Mouse (Mus musculus) embryonic facial prominence, embryonic 13.5 days (tissue): ENCODE results near the gene Mia. TPM values are rescaled to one million over a fixed set of nuclear protein-coding genes. Genes with fewer than 3 reads are reported as not detected.
A peak's percentile ranks its signal among the peaks of the same experiment; 100 is the strongest.

ENCODE experiments used
- ATAC-seq: fragments of 200-750 bp; cut with Nextera tagmentation; 2 replicates; pipeline ENCODE4 v1.8.0; 2017; ENCODE audit warnings: low read depth; ENCODE audit not compliant: insufficient number of reproducible peaks, insufficient read depth, low FRiP score, low TSS enrichment
- H3K27ac ChIP-seq: fragments of 300-500 bp; sonication (generic); 2 replicates; pipeline ENCODE4 v1.5.1; 2015; ENCODE audit warnings: moderate library complexity, mild to moderate bottlenecking, inconsistent platforms
- H3K27me3 ChIP-seq: fragments of 300-500 bp; sonication (generic); 2 replicates; pipeline ENCODE4 v1.6.1; 2015; ENCODE audit warnings: mild to moderate bottlenecking, inconsistent platforms
- H3K36me3 ChIP-seq: fragments of 300-500 bp; sonication (generic); 2 replicates; pipeline ENCODE4 v1.6.1; 2015; ENCODE audit warnings: mild to moderate bottlenecking, inconsistent platforms
- H3K4me1 ChIP-seq: fragments of 300-500 bp; sonication (generic); 2 replicates; pipeline ENCODE4 v1.6.1; 2015; ENCODE audit warnings: inconsistent platforms
- H3K4me2 ChIP-seq: fragments of 300-500 bp; sonication (generic); 2 replicates; pipeline ENCODE4 v1.6.1; 2015; ENCODE audit warnings: moderate library complexity, mild to moderate bottlenecking, inconsistent platforms
- H3K4me3 ChIP-seq: fragments of 300-500 bp; sonication (generic); 2 replicates; pipeline ENCODE4 v1.5.1; 2015; ENCODE audit warnings: mild to moderate bottlenecking, inconsistent platforms
- H3K9ac ChIP-seq: fragments of 300-500 bp; sonication (generic); 2 replicates; pipeline ENCODE4 v1.6.1; 2015; ENCODE audit warnings: mild to moderate bottlenecking, inconsistent platforms
- H3K9me3 ChIP-seq: fragments of 300-500 bp; sonication (generic); 2 replicates; pipeline ENCODE4 v1.6.1; 2016; ENCODE audit warnings: inconsistent platforms
- WGBS: fragments of 180-500 bp; shearing (Covaris S2); methylation state at CpG from one replicate; pipeline ENCODE4 v1.1.7; 2015; ENCODE audit warnings: mixed read lengths; 5-methylcytosine and 5-hydroxymethylcytosine counted together
- polyA plus RNA-seq: library from polyadenylated mRNA; unstranded; fragments of >200 nt; fragmentation: Nextera tagmentation; extraction: Ambion mirVana; gene quantifications from 2 replicates; pipeline ENCODE4 v1.2.1, GENCODE M21; 2015

Mia gene
- polyA plus RNA-seq, 1 experiment from 2014 or later, result 60.5 TPM

GRCm38 (mm10) chr7:27166614-27167474 is 14.1 kb downstream of the Mia start, which contains the start of gene Egln2:
Gene Egln2, minus strand, starts transcription at chr7:27166802.
- ATAC-seq, result peak; percentile 77
- peak within 1 kb of the TSS; percentile 80 for H3K4me2 ChIP-seq
- peaks cover 48% of the 10 kb centered on the region for H3K4me1 ChIP-seq
- H3K27me3 ChIP-seq, result no peaks in the 10 kb centered on the region
- peaks cover 44% of the 10 kb centered on the region for H3K36me3 ChIP-seq
- H3K4me3 ChIP-seq, result peak within 1 kb of the TSS; percentile 74
- H3K9ac ChIP-seq, result peak within 1 kb of the TSS; percentile 87
- 1% methylated on average over 61 of the region's 61 CpGs for WGBS
- no peaks in the 10 kb centered on the region for H3K9me3 ChIP-seq
- H3K27ac ChIP-seq, result peak within 1 kb of the TSS; percentile 97

DNA sequence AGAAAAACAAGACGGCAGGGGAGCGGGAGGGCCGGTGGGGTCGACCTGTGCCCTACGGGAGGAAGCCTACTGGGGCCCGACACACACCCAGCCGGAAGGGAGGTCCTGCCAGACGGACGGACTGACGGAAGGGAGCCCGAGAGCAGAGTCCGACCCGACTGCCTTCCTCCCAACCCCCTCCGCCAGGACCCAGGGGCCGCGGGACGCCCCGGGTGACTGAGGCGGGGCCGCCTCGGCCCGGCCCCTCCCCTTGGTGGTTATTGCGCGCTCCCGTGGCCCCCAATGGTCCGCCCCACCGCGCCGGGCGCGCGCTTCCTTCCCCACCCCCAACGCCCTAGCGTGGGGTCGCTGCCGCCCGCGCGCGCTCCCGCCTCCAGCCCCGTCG is 14.7 kb downstream of the Mia start:
- Histone ChIP-seq H3K4me3 (peak overlapping the region; percentile 74), H3K9me3 (no peaks in the 10 kb centered on the region), H3K27ac (peak overlapping the region; percentile 97), H3K27me3 (no peaks in the 10 kb centered on the region), H3K36me3 (peaks cover 43% of the 10 kb centered on the region), H3K9ac (peak overlapping the region; percentile 87), H3K4me2 (peak overlapping the region; percentile 80), H3K4me1 (peaks cover 52% of the 10 kb centered on the region)
- 1% methylated on average over 43 of the region's 43 CpGs for WGBS
- peak; percentile 72 for ATAC-seq

GRCm38 (mm10) chr7:27165696-27166095 is 15.3 kb downstream of the Mia start:
- Histone ChIP-seq H3K4me3 (peak overlapping the region; percentile 74), H3K9me3 (no peaks in the 10 kb centered on the region), H3K36me3 (peaks cover 43% of the 10 kb centered on the region), H3K4me2 (peak overlapping the region; percentile 80), H3K9ac (peak overlapping the region; percentile 87), H3K27me3 (no peaks in the 10 kb centered on the region), H3K27ac (peak overlapping the region; percentile 97), H3K4me1 (peaks cover 56% of the 10 kb centered on the region)
- ATAC-seq, result no peak
- 1% methylated on average over 8 of the region's 8 CpGs for WGBS

GRCm38 (mm10) chr7:27165007-27165655 is 15.8 kb downstream of the Mia start:
- no peak for ATAC-seq
- WGBS, result 67% methylated on average over 23 of the region's 23 CpGs
- no peaks in the 10 kb centered on the region for H3K9me3 ChIP-seq
- H3K27me3 ChIP-seq, result no peaks in the 10 kb centered on the region
- H3K9ac ChIP-seq, result peak overlapping the region; percentile 87
- peaks cover 45% of the 10 kb centered on the region for H3K36me3 ChIP-seq
- H3K27ac ChIP-seq, result no peak overlapping the region
- peaks cover 61% of the 10 kb centered on the region for H3K4me1 ChIP-seq
- peak overlapping the region; percentile 74 for H3K4me3 ChIP-seq
- H3K4me2 ChIP-seq, result peak overlapping the region; percentile 80

DNA sequence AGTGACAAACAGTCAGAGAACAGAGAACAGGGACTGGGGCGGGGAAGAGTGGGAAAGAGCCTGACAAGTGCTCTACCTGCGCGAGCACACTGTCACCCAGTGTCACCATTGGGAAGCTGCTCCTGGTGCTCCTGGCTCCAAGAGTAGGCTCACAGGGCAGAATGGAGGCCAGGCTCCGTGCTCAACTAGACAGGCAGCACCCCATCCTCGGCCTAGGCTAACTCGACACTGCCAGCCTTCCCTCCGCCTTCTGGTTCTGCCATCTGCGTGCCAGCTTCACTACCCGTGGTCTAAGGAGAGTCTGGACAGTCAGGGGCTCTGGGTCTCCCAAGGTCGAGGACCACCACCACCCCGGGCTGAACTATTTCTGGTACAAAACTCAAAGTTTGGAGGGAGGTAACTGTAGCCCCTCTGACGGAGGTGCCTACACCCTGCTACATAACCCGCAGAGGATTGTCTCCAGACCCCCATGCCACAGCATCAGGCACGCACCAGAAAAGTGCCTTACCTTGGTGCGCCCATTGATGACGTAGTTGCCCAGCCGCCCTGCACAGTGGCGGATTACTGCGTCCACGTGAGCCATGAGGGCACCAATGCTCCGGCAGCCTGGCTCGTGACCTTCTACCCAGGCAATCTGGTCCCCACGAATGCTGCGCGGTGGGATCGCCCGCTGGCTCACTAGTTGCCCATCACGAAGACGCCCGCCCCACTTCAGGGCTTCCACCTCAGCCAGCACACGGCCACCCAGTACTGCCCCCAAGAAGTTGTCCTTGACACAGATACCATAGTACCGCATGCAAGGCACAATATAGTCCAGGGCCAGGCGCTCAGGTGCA is 16.6 kb downstream of the Mia start:
- Histone ChIP-seq H3K36me3 (peaks cover 49% of the 10 kb centered on the region), H3K9ac (peak overlapping the region; percentile 87), H3K27me3 (no peaks in the 10 kb centered on the region), H3K27ac (no peak overlapping the region), H3K9me3 (no peaks in the 10 kb centered on the region), H3K4me2 (peak overlapping the region; percentile 80), H3K4me1 (peaks cover 64% of the 10 kb centered on the region), H3K4me3 (peak overlapping the region; percentile 74)
- no peak for ATAC-seq
- WGBS, result 83% methylated on average over 33 of the region's 33 CpGs

GRCm38 (mm10) chr7:27163450-27163805 is 17.5 kb downstream of the Mia start:
- no peak for ATAC-seq
- Histone ChIP-seq H3K36me3 (peaks cover 58% of the 10 kb centered on the region), H3K27me3 (no peaks in the 10 kb centered on the region), H3K9me3 (no peaks in the 10 kb centered on the region), H3K4me3 (peak overlapping the region; percentile 74), H3K27ac (no peak overlapping the region), H3K4me1 (peaks cover 64% of the 10 kb centered on the region), H3K4me2 (peak overlapping the region; percentile 80), H3K9ac (peak overlapping the region; percentile 87)
- WGBS, result 78% methylated on average over 5 of the region's 5 CpGs

- Histone ChIP-seq H3K27ac (no peak overlapping the region), H3K9me3 (no peaks in the 10 kb centered on the region), H3K4me3 (peak overlapping the region; percentile 74; the same call in 1 of the 2 replicates), H3K36me3 (peaks cover 63% of the 10 kb centered on the region), H3K4me2 (peak overlapping the region; percentile 80), H3K9ac (peak overlapping the region; percentile 87), H3K27me3 (no peaks in the 10 kb centered on the region), H3K4me1 (peaks cover 62% of the 10 kb centered on the region)
- 79% methylated on average over 5 of the region's 5 CpGs for WGBS
- no peak for ATAC-seq
These were observed 18.0 kb downstream of the Mia start for GRCm38 (mm10) chr7:27162780-27163449.

- peak overlapping the region; percentile 36; the same call in 1 of the 2 replicates for H3K9ac ChIP-seq
- H3K27me3 ChIP-seq, result no peaks in the 10 kb centered on the region
- 82% methylated on average over 4 of the region's 4 CpGs for WGBS
- H3K4me3 ChIP-seq, result no peak overlapping the region
- ATAC-seq, result no peak
- H3K4me2 ChIP-seq, result no peak overlapping the region
- H3K4me1 ChIP-seq, result peaks cover 53% of the 10 kb centered on the region
- no peaks in the 10 kb centered on the region for H3K9me3 ChIP-seq
- H3K36me3 ChIP-seq, result peaks cover 72% of the 10 kb centered on the region
- H3K27ac ChIP-seq, result no peak overlapping the region
These were observed 19.2 kb downstream of the Mia start for GRCm38 (mm10) chr7:27161744-27162143.

DNA sequence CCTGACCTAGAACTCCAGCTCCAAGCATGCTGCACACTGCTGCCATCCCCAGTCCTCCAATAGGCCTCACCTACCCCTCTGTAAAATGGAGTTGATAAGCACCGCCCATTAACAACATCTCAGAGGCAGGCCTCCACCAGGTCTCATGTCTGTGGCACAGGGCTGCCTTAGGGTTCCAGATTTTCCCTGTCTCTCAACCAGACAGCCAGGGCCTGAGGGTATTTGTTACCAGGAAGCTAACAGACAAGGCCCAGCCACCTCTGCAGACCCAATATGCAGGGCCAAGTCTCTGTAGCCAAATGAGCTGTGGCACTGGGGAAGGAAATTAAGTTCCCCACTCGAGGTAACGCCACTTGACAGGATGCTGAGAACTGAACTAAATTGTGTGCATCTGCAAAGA is 20.0 kb downstream of the Mia start:
- 87% methylated on average over 3 of the region's 3 CpGs for WGBS
- Histone ChIP-seq H3K27me3 (no peaks in the 10 kb centered on the region), H3K9ac (no peak overlapping the region), H3K4me2 (no peak overlapping the region), H3K27ac (no peak overlapping the region), H3K4me3 (no peak overlapping the region), H3K4me1 (peaks cover 53% of the 10 kb centered on the region), H3K36me3 (peaks cover 72% of the 10 kb centered on the region), H3K9me3 (no peaks in the 10 kb centered on the region)
- no peak for ATAC-seq

DNA sequence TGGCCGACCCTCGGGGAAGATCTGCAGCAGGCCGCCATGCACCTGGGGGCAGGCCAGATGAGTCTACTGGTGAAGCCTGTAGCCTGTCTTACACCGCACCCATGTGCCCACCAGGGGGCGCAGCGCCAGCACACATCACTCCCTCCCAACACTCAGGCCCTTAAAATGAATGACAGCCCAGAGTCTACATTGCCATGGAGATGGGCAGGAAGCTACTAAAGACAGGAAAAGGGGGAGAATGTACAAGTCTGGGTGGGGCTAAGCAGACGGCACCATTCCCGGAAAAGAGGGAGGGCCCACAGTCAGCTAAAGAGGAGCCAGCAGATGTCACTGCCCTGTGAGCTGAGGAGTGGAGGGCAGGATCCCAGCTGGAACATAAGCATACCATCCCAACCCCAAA is 21.1 kb downstream of the Mia start:
- no peaks in the 10 kb centered on the region for H3K27me3 ChIP-seq
- no peak overlapping the region for H3K4me2 ChIP-seq
- H3K27ac ChIP-seq, result no peak overlapping the region
- no peaks in the 10 kb centered on the region for H3K9me3 ChIP-seq
- H3K9ac ChIP-seq, result no peak overlapping the region
- ATAC-seq, result peak; percentile 82
- H3K4me3 ChIP-seq, result no peak overlapping the region
- peaks cover 66% of the 10 kb centered on the region for H3K36me3 ChIP-seq
- peaks cover 44% of the 10 kb centered on the region for H3K4me1 ChIP-seq
- WGBS, result 11% methylated on average over 8 of the region's 8 CpGs

DNA sequence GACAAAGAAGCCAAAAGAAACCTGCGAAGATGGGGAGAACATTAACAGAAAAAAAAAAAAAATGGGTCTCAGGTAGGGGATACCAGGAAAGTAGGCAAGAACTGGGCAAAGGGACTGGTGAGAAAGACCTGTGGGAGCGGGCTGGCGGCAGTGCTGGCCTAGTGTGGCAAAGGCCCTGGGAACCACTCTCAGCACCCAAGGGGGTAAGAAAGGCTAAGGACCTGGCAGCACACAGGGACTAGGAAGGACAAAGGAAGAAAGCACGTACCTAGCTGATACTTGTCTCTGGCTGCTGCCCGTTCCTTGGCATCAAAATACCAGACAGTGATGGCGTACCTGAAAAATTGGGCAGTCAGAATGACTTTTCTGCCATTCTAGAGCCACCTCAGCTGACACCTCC is 21.7 kb downstream of the Mia start:
- Histone ChIP-seq H3K9ac (no peak overlapping the region), H3K4me3 (no peak overlapping the region), H3K9me3 (no peaks in the 10 kb centered on the region), H3K4me2 (no peak overlapping the region), H3K36me3 (peaks cover 60% of the 10 kb centered on the region), H3K27me3 (no peaks in the 10 kb centered on the region), H3K27ac (no peak overlapping the region), H3K4me1 (peaks cover 38% of the 10 kb centered on the region)
- no peak for ATAC-seq
- 94% methylated on average over 6 of the region's 6 CpGs for WGBS
